Mouse (Mus musculus): ENCODE data around the gene Strn4. TPM values are rescaled to one million over a fixed set of nuclear protein-coding genes. Genes with fewer than 3 reads are reported as not detected.

Gene Strn4
- polyA plus RNA-seq, 1 experiment from 2014 or later = 73.9 TPM

GRCm38 (mm10) chr7:16859902-16860651 is 44.4 kb downstream of the Strn4 start:
- 34% methylated on average over 5 of the region's 5 CpGs for WGBS
- Histone ChIP-seq H3K27me3 (no peaks in the 10 kb centered on the region), H3K9me3 (replicated peaks) (no peaks in the 10 kb centered on the region), H3K4me1 (replicated peaks) (no peaks in the 10 kb centered on the region), H3K4me3 (no peak overlapping the region), H3K4me2 (no peak overlapping the region), H3K36me3 (peaks cover 55% of the 10 kb centered on the region), H3K27ac (no peak overlapping the region), H3K9ac (no peak overlapping the region)
- no peak for ATAC-seq (replicated peaks; ENCODE audit: insufficient number of reproducible peaks, insufficient read depth, low FRiP score, low read depth)

- H3K27ac ChIP-seq = no peak overlapping the region
- H3K4me1 ChIP-seq (replicated peaks) = no peaks in the 10 kb centered on the region
- WGBS = 85% methylated on average over 3 of the region's 3 CpGs
- peaks cover 35% of the 10 kb centered on the region for H3K36me3 ChIP-seq
- H3K4me3 ChIP-seq = no peak overlapping the region
- no peaks in the 10 kb centered on the region for H3K27me3 ChIP-seq
- no peaks in the 10 kb centered on the region for H3K9me3 ChIP-seq (replicated peaks)
- ATAC-seq (replicated peaks; ENCODE audit: insufficient number of reproducible peaks, insufficient read depth, low FRiP score, low read depth) = no peak
- no peak overlapping the region for H3K9ac ChIP-seq
- H3K4me2 ChIP-seq = no peak overlapping the region
Measured at GRCm38 (mm10) chr7:16867488-16867887, 51.8 kb downstream of the Strn4 start.

- 40% methylated on average over 16 of the region's 16 CpGs for WGBS
- Histone ChIP-seq H3K4me1 (replicated peaks) (peaks cover 3% of the 10 kb centered on the region; the same call in 1 of the 2 replicates), H3K36me3 (peaks cover 28% of the 10 kb centered on the region), H3K4me2 (peak overlapping the region; percentile 2; the same call in 1 of the 2 replicates), H3K27ac (no peak overlapping the region), H3K27me3 (no peaks in the 10 kb centered on the region), H3K9ac (no peak overlapping the region), H3K4me3 (no peak overlapping the region), H3K9me3 (replicated peaks) (no peaks in the 10 kb centered on the region)
- peak; percentile 69 for ATAC-seq (replicated peaks; ENCODE audit: insufficient number of reproducible peaks, insufficient read depth, low FRiP score, low read depth)
Measured at GRCm38 (mm10) chr7:16869497-16869896, 53.8 kb downstream of the Strn4 start.

GRCm38 (mm10) chr7:16871600-16871999 is 55.9 kb downstream of the Strn4 start:
- Histone ChIP-seq H3K27ac (no peak overlapping the region), H3K4me1 (replicated peaks) (peaks cover 15% of the 10 kb centered on the region), H3K4me2 (no peak overlapping the region), H3K9ac (no peak overlapping the region), H3K36me3 (peaks cover 12% of the 10 kb centered on the region; the same call in 1 of the 2 replicates), H3K27me3 (no peaks in the 10 kb centered on the region), H3K4me3 (no peak overlapping the region), H3K9me3 (replicated peaks) (no peaks in the 10 kb centered on the region)
- 76% methylated on average over 10 of the region's 10 CpGs for WGBS
- no peak for ATAC-seq (replicated peaks; ENCODE audit: insufficient number of reproducible peaks, insufficient read depth, low FRiP score, low read depth)

GRCm38 (mm10) chr7:16872478-16872877 is 56.8 kb downstream of the Strn4 start:
- Histone ChIP-seq H3K4me1 (replicated peaks) (peaks cover 23% of the 10 kb centered on the region), H3K9me3 (replicated peaks) (no peaks in the 10 kb centered on the region), H3K27ac (no peak overlapping the region), H3K9ac (no peak overlapping the region), H3K4me2 (no peak overlapping the region), H3K27me3 (no peaks in the 10 kb centered on the region), H3K4me3 (no peak overlapping the region), H3K36me3 (peaks cover 12% of the 10 kb centered on the region; the same call in 1 of the 2 replicates)
- no peak for ATAC-seq (replicated peaks; ENCODE audit: insufficient number of reproducible peaks, insufficient read depth, low FRiP score, low read depth)
- WGBS = 91% methylated on average over 9 of the region's 9 CpGs

GRCm38 (mm10) chr7:16873392-16873791 is 57.7 kb downstream of the Strn4 start:
- WGBS = 86% methylated on average over 4 of the region's 4 CpGs
- Histone ChIP-seq H3K27ac (no peak overlapping the region), H3K9ac (no peak overlapping the region), H3K4me2 (no peak overlapping the region), H3K36me3 (peaks cover 5% of the 10 kb centered on the region; the same call in 1 of the 2 replicates), H3K27me3 (no peaks in the 10 kb centered on the region), H3K4me3 (no peak overlapping the region), H3K4me1 (replicated peaks) (peaks cover 26% of the 10 kb centered on the region), H3K9me3 (replicated peaks) (no peaks in the 10 kb centered on the region)
- no peak for ATAC-seq (replicated peaks; ENCODE audit: insufficient number of reproducible peaks, insufficient read depth, low FRiP score, low read depth)

- Histone ChIP-seq H3K4me2 (peak overlapping the region; percentile 54), H3K4me3 (peak overlapping the region; percentile 35), H3K27ac (peak overlapping the region; percentile 84), H3K4me1 (replicated peaks) (peaks cover 28% of the 10 kb centered on the region), H3K36me3 (peaks cover 4% of the 10 kb centered on the region; the same call in 1 of the 2 replicates), H3K9ac (no peak overlapping the region), H3K9me3 (replicated peaks) (no peaks in the 10 kb centered on the region), H3K27me3 (no peaks in the 10 kb centered on the region)
- no peak for ATAC-seq (replicated peaks; ENCODE audit: insufficient number of reproducible peaks, insufficient read depth, low FRiP score, low read depth)
- 2% methylated on average over 17 of the region's 17 CpGs for WGBS
Measured at GRCm38 (mm10) chr7:16874190-16874589, 58.5 kb downstream of the Strn4 start.

GRCm38 (mm10) chr7:16874756-16875309 is 59.1 kb downstream of the Strn4 start:
- Histone ChIP-seq H3K4me1 (replicated peaks) (peaks cover 31% of the 10 kb centered on the region), H3K4me2 (peak overlapping the region; percentile 82), H3K27me3 (no peaks in the 10 kb centered on the region), H3K9ac (no peak overlapping the region), H3K36me3 (peaks cover 4% of the 10 kb centered on the region; the same call in 1 of the 2 replicates), H3K4me3 (peak overlapping the region; percentile 70), H3K9me3 (replicated peaks) (no peaks in the 10 kb centered on the region), H3K27ac (peak overlapping the region; percentile 84)
- peak; percentile 96 for ATAC-seq (replicated peaks; ENCODE audit: insufficient number of reproducible peaks, insufficient read depth, low FRiP score, low read depth)
- WGBS = under 1% methylated on average over 30 of the region's 33 CpGs

- WGBS = no CpG with 5 or more reads among the region's 1 CpGs
- peaks cover 34% of the 10 kb centered on the region for H3K4me1 ChIP-seq (replicated peaks)
- no peak for ATAC-seq (replicated peaks; ENCODE audit: insufficient number of reproducible peaks, insufficient read depth, low FRiP score, low read depth)
- H3K9me3 ChIP-seq (replicated peaks) = no peaks in the 10 kb centered on the region
- H3K9ac ChIP-seq = peak within 1 kb of the TSS; percentile 79
- H3K4me2 ChIP-seq = peak within 1 kb of the TSS; percentile 82
- H3K27ac ChIP-seq = peak within 1 kb of the TSS; percentile 84
- H3K4me3 ChIP-seq = peak within 1 kb of the TSS; percentile 70
- no peaks in the 10 kb centered on the region for H3K27me3 ChIP-seq
- H3K36me3 ChIP-seq = peaks cover 4% of the 10 kb centered on the region; the same call in 1 of the 2 replicates
Measured at GRCm38 (mm10) chr7:16875310-16875325, 59.4 kb downstream of the Strn4 start, which contains the start of gene Dact3. Dact3 (plus strand) TSS chr7:16875317.

- WGBS = under 1% methylated on average over 41 of the region's 42 CpGs
Measured at GRCm38 (mm10) chr7:16875326-16875725, 59.6 kb downstream of the Strn4 start.

GRCm38 (mm10) chr7:16876006-16876405 is 60.3 kb downstream of the Strn4 start:
- peaks cover 4% of the 10 kb centered on the region; the same call in 1 of the 2 replicates for H3K36me3 ChIP-seq
- ATAC-seq (replicated peaks; ENCODE audit: insufficient number of reproducible peaks, insufficient read depth, low FRiP score, low read depth) = no peak
- peak overlapping the region; percentile 70 for H3K4me3 ChIP-seq
- H3K27me3 ChIP-seq = no peaks in the 10 kb centered on the region
- H3K4me2 ChIP-seq = peak overlapping the region; percentile 82
- H3K9ac ChIP-seq = peak overlapping the region; percentile 79
- WGBS = 8% methylated on average over 11 of the region's 11 CpGs
- H3K4me1 ChIP-seq (replicated peaks) = peaks cover 43% of the 10 kb centered on the region
- peak overlapping the region; percentile 79 for H3K27ac ChIP-seq
- no peaks in the 10 kb centered on the region for H3K9me3 ChIP-seq (replicated peaks)

More at GRCm38 (mm10) chr7:16875326-16875725, 59.6 kb downstream of the Strn4 start:
- Histone ChIP-seq H3K36me3 (peaks cover 4% of the 10 kb centered on the region; the same call in 1 of the 2 replicates), H3K27me3 (no peaks in the 10 kb centered on the region), H3K4me1 (replicated peaks) (peaks cover 36% of the 10 kb centered on the region), H3K27ac (peak overlapping the region; percentile 79), H3K4me2 (peak overlapping the region; percentile 82), H3K9me3 (replicated peaks) (no peaks in the 10 kb centered on the region), H3K4me3 (peak overlapping the region; percentile 70), H3K9ac (peak overlapping the region; percentile 79)
- ATAC-seq (replicated peaks; ENCODE audit: insufficient number of reproducible peaks, insufficient read depth, low FRiP score, low read depth) = peak; percentile 3

GRCm38 (mm10) chr7:16876608-16877007 is 60.9 kb downstream of the Strn4 start:
- H3K4me1 ChIP-seq (replicated peaks) = peaks cover 46% of the 10 kb centered on the region
- 4% methylated on average over 13 of the region's 13 CpGs for WGBS
- H3K4me2 ChIP-seq = peak overlapping the region; percentile 82
- no peaks in the 10 kb centered on the region for H3K27me3 ChIP-seq
- H3K4me3 ChIP-seq = peak overlapping the region; percentile 70
- no peak for ATAC-seq (replicated peaks; ENCODE audit: insufficient number of reproducible peaks, insufficient read depth, low FRiP score, low read depth)
- H3K27ac ChIP-seq = peak overlapping the region; percentile 79
- no peaks in the 10 kb centered on the region for H3K9me3 ChIP-seq (replicated peaks)
- peaks cover 4% of the 10 kb centered on the region; the same call in 1 of the 2 replicates for H3K36me3 ChIP-seq
- H3K9ac ChIP-seq = peak overlapping the region; percentile 79

Data from heart, embryonic 15.5 days (tissue).